Mouse (Mus musculus) embryonic facial prominence, embryonic 10.5 days (tissue): ENCODE measurements at regions not wholly inside any gene's neighbourhood (a gene's known extent, or its start where the extent isn't known, plus 50 kb on each side); places are given as distances from the start of the nearest gene placed in this dataset.
"Not testable (repeated sequence)": the region's sequence is repeated elsewhere in the genome, so short reads cannot be mapped to it uniquely, and the experiment has no call there.

Source experiments
- DNase-seq: peaks from one replicate; pipeline ENCODE4 v3.0.0-alpha.2; 2017; ENCODE audit warnings: low spot score
- H3K27ac ChIP-seq: fragments of 300-500 bp; sonication (generic); replicated peaks from 2 replicates; pipeline ENCODE4 v1.5.1; 2016; ENCODE audit warnings: mild to moderate bottlenecking
- H3K27me3 ChIP-seq: fragments of 300-500 bp; sonication (generic); replicated peaks from 2 replicates; pipeline ENCODE4 v1.6.1; 2016; ENCODE audit warnings: low read depth, mild to moderate bottlenecking; ENCODE audit not compliant: poor library complexity, severe bottlenecking
- H3K36me3 ChIP-seq: fragments of 300-500 bp; sonication (generic); replicated peaks from 2 replicates; pipeline ENCODE4 v1.6.1; 2016; ENCODE audit warnings: mild to moderate bottlenecking, moderate library complexity
- H3K4me1 ChIP-seq: fragments of 300-500 bp; sonication (generic); 2 replicates; pipeline ENCODE4 v1.6.1; 2016
- H3K4me3 ChIP-seq: fragments of 300-500 bp; sonication (generic); 2 replicates; pipeline ENCODE4 v1.5.1; 2016; ENCODE audit warnings: mild to moderate bottlenecking, moderate library complexity
- H3K9me3 ChIP-seq: fragments of 300-500 bp; sonication (generic); 2 replicates; pipeline ENCODE4 v1.6.1; 2016; ENCODE audit warnings: mild to moderate bottlenecking
- WGBS: fragments of 180-500 bp; shearing (Covaris S2); methylation state at CpG from one replicate; pipeline ENCODE4 v1.1.7; 2016; 5-methylcytosine and 5-hydroxymethylcytosine counted together

DNA sequence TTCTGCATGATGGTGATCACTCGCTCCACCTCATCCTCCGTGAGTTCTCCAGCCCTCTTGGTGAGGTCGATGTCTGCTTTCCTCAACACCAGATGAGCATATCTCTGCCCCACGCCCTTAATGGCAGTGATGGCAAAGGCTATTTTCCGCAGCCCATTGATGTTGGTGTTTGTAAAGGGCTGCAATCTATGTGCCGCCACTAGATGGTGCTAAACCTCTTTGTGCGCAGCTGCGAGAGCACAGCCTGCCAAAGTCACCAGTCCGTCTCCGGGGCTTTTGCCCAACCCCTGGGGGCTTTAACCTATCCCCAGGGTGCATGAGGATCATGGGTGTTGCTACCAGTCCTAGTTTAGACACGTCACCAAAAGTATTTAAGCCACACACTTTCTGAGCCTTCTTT is 140.9 kb upstream of the Cts3 start:
- not testable (repeated sequence) for H3K36me3 ChIP-seq, H3K27ac ChIP-seq, DNase-seq, H3K27me3 ChIP-seq, H3K4me1 ChIP-seq, H3K4me3 ChIP-seq
- H3K9me3 ChIP-seq: peaks cover 41% of the 10 kb centered on the region
- WGBS: 21% methylated on average over 11 of the region's 11 CpGs

DNA sequence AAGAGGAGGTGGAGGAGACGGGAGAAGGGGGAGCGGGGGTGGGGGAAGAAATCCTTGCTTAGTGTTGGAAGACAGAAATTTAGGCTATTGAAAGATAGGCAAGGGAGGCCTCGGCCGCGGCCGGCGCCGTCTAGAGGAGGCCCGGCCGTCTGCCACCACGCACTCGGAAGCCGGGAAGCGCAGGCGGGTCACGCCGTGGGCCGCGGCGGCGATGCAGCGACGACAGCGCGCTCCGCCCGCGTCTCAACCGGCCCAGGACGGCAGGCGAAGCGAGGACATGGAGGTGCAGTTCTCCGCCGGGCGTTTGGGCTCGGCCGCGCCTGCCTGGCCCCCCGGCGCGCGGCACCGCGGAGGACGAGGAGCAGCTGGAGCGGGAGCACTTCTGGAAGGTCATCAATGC is 95.8 kb upstream of the Cts3 start:
- Histone ChIP-seq H3K36me3 (no peaks in the 10 kb centered on the region), H3K4me1 (no peaks in the 10 kb centered on the region), H3K27me3 (peaks cover 3% of the 10 kb centered on the region; the same call in 1 of the 2 replicates), H3K4me3 (peak overlapping the region; percentile 26; the same call in 1 of the 2 replicates), H3K27ac (no peak overlapping the region), H3K9me3 (peaks cover 26% of the 10 kb centered on the region)
- 21% methylated on average over 46 of the region's 46 CpGs for WGBS
- DNase-seq: no peak
